Mouse (Mus musculus): ENCODE data around the gene Arhgap4. TPM values are rescaled to one million over a fixed set of nuclear protein-coding genes. Genes with fewer than 3 reads are reported as not detected.

The Arhgap4 gene
- total RNA-seq, 2 experiments from 2014 or later, result 0.59 to 0.89 TPM

GRCm38 (mm10) chrX:73869334-73869733 is 52.3 kb downstream of the Arhgap4 start:
- H3K4me3 ChIP-seq, result no peak overlapping the region
- DNase-seq, result no peak
- TF ChIP-seq CTCF (IDR thresholded peaks at IDR 0.05), result no peak
- intact Hi-C loops (cut with DNase I), result no loop called here
- H3K27ac ChIP-seq, result no peak overlapping the region

DNA sequence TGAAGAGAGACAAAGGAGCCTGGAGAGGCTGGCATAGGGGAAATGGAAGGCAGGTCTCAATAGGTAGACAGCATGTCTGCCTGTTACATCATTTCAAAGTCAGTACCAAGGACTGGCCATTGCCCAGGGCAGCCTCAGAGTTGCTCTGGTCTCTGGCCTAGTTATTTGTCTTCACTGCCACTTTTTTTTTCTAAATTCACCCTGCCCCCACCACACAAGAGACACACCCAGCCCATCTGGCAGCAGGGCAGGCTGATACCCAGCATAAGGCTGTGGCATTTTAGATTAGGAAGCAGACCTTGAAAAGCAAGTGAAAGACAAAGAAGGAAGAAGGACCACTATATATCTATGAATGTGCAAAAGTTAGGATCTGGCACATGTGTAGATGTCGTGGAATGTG is 53.8 kb downstream of the Arhgap4 start:
- DNase-seq, result no peak
- no peak overlapping the region for H3K4me3 ChIP-seq
- no peak for TF ChIP-seq CTCF (IDR thresholded peaks at IDR 0.05)
- intact Hi-C loops (cut with DNase I), result no loop called here
- H3K27ac ChIP-seq, result no peak overlapping the region

DNA sequence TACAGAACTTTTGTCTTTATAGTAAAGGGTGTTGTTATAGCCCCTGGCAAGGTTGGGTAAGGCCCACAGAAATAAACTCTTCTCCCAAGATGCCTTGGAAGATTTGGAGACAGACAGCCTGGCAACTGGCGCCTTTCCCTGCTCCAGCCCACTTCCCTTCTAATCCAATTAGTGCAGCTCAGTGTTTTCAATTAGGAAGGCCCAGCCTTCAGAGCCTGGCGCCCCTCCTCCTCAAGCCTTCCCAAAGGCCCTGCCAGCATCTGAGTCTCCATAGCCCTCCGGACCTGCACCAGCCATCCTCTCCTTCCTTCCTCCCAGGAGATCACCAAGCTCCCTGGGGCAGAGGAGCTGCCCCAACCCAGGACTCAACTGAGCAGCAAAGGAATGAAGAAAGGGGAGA is 54.4 kb downstream of the Arhgap4 start:
- TF ChIP-seq CTCF (IDR thresholded peaks at IDR 0.05), result no peak
- Histone ChIP-seq H3K27ac (no peak overlapping the region), H3K4me3 (no peak overlapping the region)
- intact Hi-C loops (cut with DNase I), result no loop called here
- DNase-seq, result no peak

DNA sequence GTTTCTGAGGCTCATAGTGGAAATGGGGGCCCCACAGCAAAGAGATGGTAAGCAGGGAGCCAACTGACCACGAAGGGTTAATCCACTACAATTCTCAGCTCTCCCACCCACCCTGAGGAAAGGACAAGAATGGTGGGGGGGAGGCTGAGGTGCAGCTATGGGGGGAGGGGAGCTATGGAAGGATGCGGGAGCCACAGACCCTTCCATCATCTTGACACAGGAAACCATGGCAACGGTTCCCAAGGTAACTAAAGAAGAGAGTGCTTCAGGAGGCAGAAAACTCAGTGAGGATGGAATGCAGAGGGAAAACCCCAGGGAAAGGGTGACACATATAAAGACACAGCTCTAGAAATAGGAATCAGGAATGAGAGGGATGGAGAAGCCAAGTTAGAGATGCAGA is 57.0 kb downstream of the Arhgap4 start:
- TF ChIP-seq CTCF (IDR thresholded peaks at IDR 0.05), result no peak
- Histone ChIP-seq H3K4me3 (no peak overlapping the region), H3K27ac (no peak overlapping the region)
- intact Hi-C loops (cut with DNase I), result no loop called here
- DNase-seq, result no peak

DNA sequence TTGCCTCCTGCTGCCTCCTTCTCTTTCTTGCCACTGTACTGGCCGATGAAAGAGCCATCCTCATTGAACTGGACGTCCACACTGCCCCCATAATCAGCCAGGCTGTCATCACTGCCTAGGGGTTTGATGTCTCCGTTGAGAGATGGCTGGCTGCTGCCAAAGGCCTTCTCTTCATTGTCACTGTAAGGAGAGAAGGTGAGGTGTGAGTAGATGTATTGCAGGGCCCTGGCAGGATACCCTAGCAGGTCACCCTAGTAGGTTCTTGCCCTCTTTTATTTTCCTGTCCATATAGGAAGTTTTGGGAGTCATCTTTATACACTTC is 66.6 kb downstream of the Arhgap4 start:
- Histone ChIP-seq H3K4me3 (no peak overlapping the region), H3K27ac (no peak overlapping the region)
- DNase-seq, result no peak
- intact Hi-C loops (cut with DNase I), result no loop called here
- TF ChIP-seq CTCF (IDR thresholded peaks at IDR 0.05), result no peak

- no peak for DNase-seq
- Histone ChIP-seq H3K4me3 (no peak overlapping the region), H3K27ac (no peak overlapping the region)
- TF ChIP-seq CTCF (IDR thresholded peaks at IDR 0.05), result no peak
- intact Hi-C loops (cut with DNase I), result no loop called here
Observed at GRCm38 (mm10) chrX:73854326-73855086, 67.2 kb downstream of the Arhgap4 start.

Other genes with a start within 250 kb of the Arhgap4 start
- 100 to 1,000 TPM; 125 to 154 TPM for gene Slc6a8, start 248.7 kb downstream of the Arhgap4 start, total RNA-seq (2021)
- 10 to 100 TPM; 48.5 to 55.8 TPM for gene Bcap31, start 205.7 kb downstream of the Arhgap4 start, total RNA-seq (2021)
- 10 to 100 TPM; 20.1 to 24.2 TPM for gene Abcd1, start 205.3 kb downstream of the Arhgap4 start, total RNA-seq (2021)
- under 1 TPM; 0.54 to 0.75 TPM for gene Plxnb3, start 164.8 kb downstream of the Arhgap4 start, total RNA-seq (2021)
- gene Srpk3, start 147.5 kb downstream of the Arhgap4 start, total RNA-seq (2021), result 10 to 100 TPM; 34.6 to 41.2 TPM
- gene Idh3g, start 135.0 kb downstream of the Arhgap4 start, total RNA-seq (2021), result 100 to 1,000 TPM; 384 to 433 TPM
- gene Ssr4, start 134.8 kb downstream of the Arhgap4 start, total RNA-seq (2021), result 10 to 100 TPM; 77.3 to 79.0 TPM
- gene Pdzd4, start 96.9 kb downstream of the Arhgap4 start, total RNA-seq (2021), result 1 to 10 TPM in 1 of 2 experiments, under 1 TPM in 1; 0.56 to 1.3 TPM
- gene Avpr2, start 29.8 kb downstream of the Arhgap4 start, total RNA-seq (2021), result not detected
- 1 to 10 TPM; 2.3 to 3.2 TPM for gene L1cam, start 25.8 kb downstream of the Arhgap4 start, total RNA-seq (2021)
- gene Naa10, start 74 bp upstream of the Arhgap4 start, total RNA-seq (2021), result 10 to 100 TPM; 51.2 to 63.4 TPM
- 1 to 10 TPM; 1.4 to 1.7 TPM for gene Renbp, start 9.0 kb upstream of the Arhgap4 start, total RNA-seq (2021)
- 10 to 100 TPM; 35.5 to 36.0 TPM for gene Hcfc1, start 44.5 kb upstream of the Arhgap4 start, total RNA-seq (2021)
- gene Irak1, start 102.0 kb upstream of the Arhgap4 start, total RNA-seq (2021), result 10 to 100 TPM; 35.1 to 40.5 TPM
- not detected for gene Opn1mw, start 205.6 kb upstream of the Arhgap4 start, total RNA-seq (2021)
- 10 to 100 TPM; 29.0 to 29.3 TPM for gene Mecp2, start 213.5 kb upstream of the Arhgap4 start, total RNA-seq (2021)
- gene Tex28, start 246.0 kb upstream of the Arhgap4 start, total RNA-seq (2021), result not detected